Comparison of ENCODE assay signal across 8 mouse cellular contexts in genomic region chr13:55209649-55210192, GRCm38 (mm10). TPM values are rescaled to one million over a fixed set of nuclear protein-coding genes. Genes with fewer than 3 reads are reported as not detected.
DNase-seq lines count a peak whose midpoint lies in the region; ATAC-seq and TF ChIP-seq lines count a peak whose summit lies in the region.

Gene Nsd1, plus strand, starts transcription at chr13:55209782.

- H3ac ChIP-seq in C2C12 (ENCODE audit: control insufficient read depth, insufficient read length, low read depth), result no peak within 1 kb of the TSS

- no peak for ATAC-seq in heart, embryonic 13.5 days (ENCODE audit: extremely low read depth, insufficient number of reproducible peaks, low FRiP score, low TSS enrichment)
- no peak for ATAC-seq in megakaryocyte progenitor cell, adult 5-6 weeks (replicated peaks; ENCODE audit: poor library complexity)
- no peak for ATAC-seq in frontal cortex, adult (ENCODE audit: low TSS enrichment)

- no peak within 1 kb of the TSS for H3K27ac ChIP-seq in embryonic fibroblast, embryonic 13.5 days (ENCODE audit: insufficient read depth, low read length)
- peak within 1 kb of the TSS; percentile 97 for H3K27ac ChIP-seq in heart, embryonic 13.5 days (replicated peaks)

- peaks cover 10% of the 10 kb centered on the region for H3K79me3 ChIP-seq in C2C12 (ENCODE audit: low read depth)

- H3K4me1 ChIP-seq in E14TG2a.4 (replicated peaks; ENCODE audit: low read depth, low read length), result peaks cover 67% of the 10 kb centered on the region
- H3K4me1 ChIP-seq in embryonic fibroblast, embryonic 13.5 days (ENCODE audit: control insufficient read depth, insufficient read depth, low read length), result 0 out of 2 replicates have a peak, but pooled peaks cover 5% of the 10 kb centered on the region
- peaks cover 27% of the 10 kb centered on the region for H3K4me1 ChIP-seq in heart, embryonic 13.5 days

- 26% methylated on average over 31 of the region's 31 CpGs for WGBS in heart, embryonic 13.5 days

- H3K36me3 ChIP-seq in C2C12 (ENCODE audit: control insufficient read depth, insufficient read depth) (peaks cover 13% of the 10 kb centered on the region), E14TG2a.4 (ENCODE audit: insufficient read depth, low read length) (peaks cover 20% of the 10 kb centered on the region)
- H3K36me3 ChIP-seq in heart, embryonic 13.5 days, result peaks cover 16% of the 10 kb centered on the region

- H3K79me2 ChIP-seq in C2C12 (ENCODE audit: control insufficient read depth, insufficient read depth), result peaks cover 21% of the 10 kb centered on the region

- peak within 1 kb of the TSS; percentile 88 for H3K4me2 ChIP-seq in heart, embryonic 13.5 days

- TF ChIP-seq CTCF in C2C12 (IDR thresholded peaks at IDR 0.05; ENCODE audit: control insufficient read depth, insufficient read depth, insufficient read length), result no peak
- TF ChIP-seq CTCF in E14TG2a.4 (conservative IDR thresholded peaks at IDR 0.05; ENCODE audit: low read length), result no peak
- TF ChIP-seq CTCF in embryonic fibroblast, embryonic 13.5 days (IDR thresholded peaks at IDR 0.05; ENCODE audit: borderline replicate concordance, insufficient read depth, low read length), result no peak

- H3K9ac ChIP-seq in heart, embryonic 13.5 days, result peak within 1 kb of the TSS; percentile 96

- DNase-seq in layer of hippocampus, adult 9-11 months, result peak; percentile 25
- no peak for DNase-seq in embryo, embryonic 11 days

- no peak for TF ChIP-seq POLR2A in embryonic fibroblast, embryonic 13.5 days (IDR thresholded peaks at IDR 0.05; ENCODE audit: low read depth, low read length)

- H3K9me3 ChIP-seq in E14TG2a.4 (ENCODE audit: low read length), result no peaks in the 10 kb centered on the region
- H3K9me3 ChIP-seq in heart, embryonic 13.5 days, result no peaks in the 10 kb centered on the region

- H3K4me3 ChIP-seq in C2C12 (ENCODE audit: insufficient read depth, poor library complexity, severe bottlenecking), result no peak within 1 kb of the TSS
- H3K4me3 ChIP-seq in E14TG2a.4 (replicated peaks; ENCODE audit: low read length), result peak within 1 kb of the TSS; percentile 85
- no peak within 1 kb of the TSS for H3K4me3 ChIP-seq in embryonic fibroblast, embryonic 13.5 days (ENCODE audit: insufficient read depth, low read length)
- peak within 1 kb of the TSS; percentile 73 for H3K4me3 ChIP-seq in heart, embryonic 13.5 days

- no peaks in the 10 kb centered on the region for H3K27me3 ChIP-seq in C2C12 (ENCODE audit: control insufficient read depth, insufficient read depth, insufficient read length)
- no peaks in the 10 kb centered on the region for H3K27me3 ChIP-seq in E14TG2a.4 (ENCODE audit: insufficient read depth, low read length)
- H3K27me3 ChIP-seq in heart, embryonic 13.5 days (replicated peaks), result 0 out of 2 replicates have a peak, but pooled peaks cover 3% of the 10 kb centered on the region

TF ChIP-seq in C2C12, 6 proteins besides CTCF, POLR2A, EP300 and RAD21:
- TF ChIP-seq FOSL1 (IDR thresholded peaks at IDR 0.05; ENCODE audit: insufficient read depth, low read length, poor library complexity, severe bottlenecking) (no peak), MYOD1 (IDR thresholded peaks at IDR 0.05; ENCODE audit: control insufficient read depth, insufficient read length, low read depth) (no peak), MYOG (IDR thresholded peaks at IDR 0.05; ENCODE audit: control insufficient read depth, extremely low read depth, insufficient read length) (no peak), CEBPB (IDR thresholded peaks at IDR 0.05; ENCODE audit: low read depth) (no peak), MAX (IDR thresholded peaks at IDR 0.05) (no peak), USF1 (IDR thresholded peaks at IDR 0.05; ENCODE audit: low read depth) (no peak)

RNA-seq across cellular contexts. Expression of gene Nsd1, which starts in this region (rescaled TPM):
- 10.5 TPM for polyA plus RNA-seq in C2C12 (2012; fragmentation: generic; extraction: Trizol)
- polyA plus RNA-seq in embryonic fibroblast, embryonic 13.5 days (2011; ENCODE audit: insufficient read length, low read depth, missing spikeins), result 73.9 and 86.2 TPM in 2 replicates
- polyA plus RNA-seq in heart, embryonic 13.5 days (2015; fragmentation: Nextera tagmentation; extraction: Ambion mirVana), result 41.4 and 43.4 TPM in 2 replicates
- total RNA-seq in megakaryocyte progenitor cell, adult 5-6 weeks (2015), result 90.4 and 94.9 TPM in 2 replicates
- total RNA-seq in megakaryocyte progenitor cell, adult 5-6 weeks (2017), result 74.5 and 89.7 TPM in 2 replicates

Comparison
In these comparisons a context has a peak if more than half of its experiments do, and no peak if none do; other contexts are left out.
1. H3K4me3 ChIP-seq: peak in E14TG2a.4 (single experiment) and heart, embryonic 13.5 days (single experiment); none in C2C12 (single experiment) and embryonic fibroblast, embryonic 13.5 days (single experiment).